In the genomic region with DNA sequence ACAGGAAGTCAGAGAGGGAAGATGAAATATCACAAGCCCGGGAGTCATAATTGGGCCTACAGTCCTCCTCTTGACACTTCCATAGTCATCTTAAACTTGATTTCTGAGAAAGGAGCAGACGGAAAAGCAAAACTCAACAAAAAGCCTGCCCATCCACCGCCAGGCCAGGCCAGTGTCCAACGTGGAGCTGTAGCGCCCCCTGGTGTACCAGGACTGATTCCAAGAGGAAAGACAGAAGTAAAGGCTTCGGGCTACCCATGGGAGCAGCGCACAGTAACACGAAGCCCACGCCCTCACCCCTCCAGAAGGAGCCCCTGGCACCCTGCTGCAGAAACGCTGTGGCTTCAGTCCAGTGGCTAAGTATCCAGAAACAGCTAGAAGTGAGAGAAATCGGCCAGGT, we compare ENCODE assay signal across 8 mouse cellular contexts. TPM values are rescaled to one million over a fixed set of nuclear protein-coding genes. Genes with fewer than 3 reads are reported as not detected.
DNase-seq lines count a peak whose midpoint lies in the region; ATAC-seq and TF ChIP-seq lines count a peak whose summit lies in the region.

No protein-coding gene starts in this region.

- WGBS in large intestine, adult 2 months = 5% methylated on average over 11 of the region's 11 CpGs

- DNase-seq in adrenal gland, postnatal 4 days (ENCODE audit: low spot score in 2 of 2) = peak; percentile 72 to 82
- DNase-seq in heart, postnatal 10 days = peak; percentile 87 to 94
- peak; percentile 62 for DNase-seq in large intestine, adult 2 months (ENCODE audit: low read depth, low spot score)
- peak; percentile 68 to 72 for DNase-seq in lung, adult 18-20 months
- peak; percentile 85 for DNase-seq in ovary, postnatal 36 days (ENCODE audit: low spot score)
- peak; percentile 93 for DNase-seq in thymus, postnatal 25 days

- H3K27ac ChIP-seq in embryonic fibroblast, embryonic 13.5 days (ENCODE audit: insufficient read depth, low read length) = no peak overlapping the region

- H3K4me3 ChIP-seq in embryonic fibroblast, embryonic 13.5 days (ENCODE audit: insufficient read depth, low read length) = no peak overlapping the region

- TF ChIP-seq POLR2A in embryonic fibroblast, embryonic 13.5 days (IDR thresholded peaks at IDR 0.05; ENCODE audit: low read depth, low read length) = no peak

- intact Hi-C loops in heart, postnatal 10 days (cut with DNase I) = loop anchor here (2.0 to 10.0 kb wide), 2 partner anchors 81 to 183 kb away; no protein-coding TSS in a partner anchor

- peak; percentile 91 for TF ChIP-seq CTCF in embryonic fibroblast, embryonic 13.5 days (IDR thresholded peaks at IDR 0.05; ENCODE audit: borderline replicate concordance, insufficient read depth, low read length)

- peak; percentile 65 for ATAC-seq in CD4-positive, CD25-positive, alpha-beta regulatory T cell, adult 4 months

- H3K4me1 ChIP-seq in embryonic fibroblast, embryonic 13.5 days (ENCODE audit: control insufficient read depth, insufficient read depth, low read length) = no peaks in the 10 kb centered on the region

RNA-seq across cellular contexts. Expression of a gene that starts 6.5 kb away (rescaled TPM):
- polyA plus RNA-seq in CD4-positive, CD25-positive, alpha-beta regulatory T cell, adult 4 months (2017; shearing (Covaris generic)) = 10 to 100 TPM; 27.8 to 29.8 TPM
- total RNA-seq in adrenal gland, postnatal 4 days (2021) = not detected
- polyA plus RNA-seq in embryonic fibroblast, embryonic 13.5 days (2011; ENCODE audit: insufficient read length, low read depth, missing spikeins) = not detected in 2 replicates
- under 1 TPM in 1 of 2 experiments, not detected in 1; 0.10 TPM for total RNA-seq in heart, postnatal 10 days (2021)
- polyA plus RNA-seq in large intestine, adult 2 months (2012; rRNA removed) = 2.2 and 3.4 TPM in 2 replicates

RNA-seq across cellular contexts. Expression of a gene that starts 17.3 kb away (rescaled TPM):
- not detected for polyA plus RNA-seq in CD4-positive, CD25-positive, alpha-beta regulatory T cell, adult 4 months (2017; shearing (Covaris generic))
- not detected for total RNA-seq in adrenal gland, postnatal 4 days (2021)
- polyA plus RNA-seq in embryonic fibroblast, embryonic 13.5 days (2011; ENCODE audit: insufficient read length, low read depth, missing spikeins) = not detected in 2 replicates
- total RNA-seq in heart, postnatal 10 days (2021) = not detected
- not detected in 2 replicates for polyA plus RNA-seq in large intestine, adult 2 months (2012; rRNA removed)
